Mouse (Mus musculus) forebrain, embryonic 13.5 days (tissue): ENCODE results near the gene Fthl17d. TPM values are rescaled to one million over a fixed set of nuclear protein-coding genes. Genes with fewer than 3 reads are reported as not detected.
"Not testable (repeated sequence)": the region's sequence is repeated elsewhere in the genome, so short reads cannot be mapped to it uniquely, and the experiment has no call there.

Source experiments
- ATAC-seq: fragments of 200-750 bp; cut with Nextera tagmentation; 2 replicates; pipeline ENCODE4 v1.8.0; 2017
- H3K27ac ChIP-seq: fragments of 300-500 bp; sonication (generic); 2 replicates; pipeline ENCODE4 v1.5.1; 2015; ENCODE audit warnings: inconsistent platforms, mild to moderate bottlenecking, moderate library complexity
- H3K27me3 ChIP-seq: fragments of 300-500 bp; sonication (generic); 2 replicates; pipeline ENCODE4 v1.6.1; 2015; ENCODE audit warnings: mild to moderate bottlenecking, inconsistent platforms
- H3K36me3 ChIP-seq: fragments of 300-500 bp; sonication (generic); 2 replicates; pipeline ENCODE4 v1.6.1; 2015; ENCODE audit warnings: mild to moderate bottlenecking, inconsistent platforms; ENCODE audit not compliant: poor library complexity, severe bottlenecking
- H3K4me1 ChIP-seq: fragments of 300-500 bp; sonication (generic); 2 replicates; pipeline ENCODE4 v1.6.1; 2015; ENCODE audit warnings: inconsistent platforms
- H3K4me2 ChIP-seq: fragments of 300-500 bp; sonication (generic); 2 replicates; pipeline ENCODE4 v1.6.1; 2015; ENCODE audit warnings: inconsistent platforms, mild to moderate bottlenecking, moderate library complexity
- H3K4me3 ChIP-seq: fragments of 300-500 bp; sonication (generic); 2 replicates; pipeline ENCODE4 v1.5.1; 2015; ENCODE audit warnings: mild to moderate bottlenecking, inconsistent platforms
- H3K9ac ChIP-seq: fragments of 300-500 bp; sonication (generic); 2 replicates; pipeline ENCODE4 v1.6.1; 2015; ENCODE audit warnings: mild to moderate bottlenecking, inconsistent platforms
- H3K9me3 ChIP-seq: fragments of 300-500 bp; sonication (generic); replicated peaks from 2 replicates; pipeline ENCODE4 v1.6.1; 2016; ENCODE audit warnings: inconsistent platforms
- whole genome bisulfite sequencing: fragments of 180-500 bp; shearing (Covaris S2); methylation state at CpG from one replicate; pipeline ENCODE4 v1.1.7; 2015; 5-methylcytosine and 5-hydroxymethylcytosine counted together
- polyA plus RNA-seq: library from polyadenylated mRNA; unstranded; fragments of >200 nt; fragmentation: Nextera tagmentation; extraction: Ambion mirVana; gene quantifications from 2 replicates; pipeline ENCODE4 v1.2.1, GENCODE M21; 2015

The Fthl17d gene
- polyA plus RNA-seq = not detected in 2 replicates

DNA sequence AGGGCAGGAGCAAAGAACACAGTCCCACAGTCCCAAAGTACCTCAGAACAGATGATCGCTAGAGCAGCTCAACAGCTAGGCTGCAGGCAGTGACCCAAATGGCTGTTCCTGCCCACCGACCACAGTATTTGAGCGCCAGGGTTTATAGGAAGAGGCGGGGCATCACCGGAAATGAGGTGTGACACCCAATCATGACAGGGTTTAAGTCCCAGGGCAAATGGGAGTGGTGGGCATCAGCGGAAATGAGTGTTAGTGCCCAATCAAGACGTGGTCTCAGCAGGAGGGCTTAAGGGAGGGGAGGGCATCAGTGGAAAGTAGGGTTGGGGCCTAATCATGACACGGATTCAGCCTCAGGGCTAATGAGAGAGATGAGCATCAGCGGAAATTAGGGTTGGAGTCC, at the start of gene Fthl17d:
Fthl17d (minus strand) TSS at position 101 of the 400 bp plus-strand sequence.
- not testable (repeated sequence) for H3K9me3 ChIP-seq, H3K4me1 ChIP-seq, H3K27me3 ChIP-seq, H3K9ac ChIP-seq, H3K27ac ChIP-seq, H3K4me2 ChIP-seq, ATAC-seq, H3K36me3 ChIP-seq, H3K4me3 ChIP-seq
- no CpG with 5 or more reads among the region's 9 CpGs for WGBS

DNA sequence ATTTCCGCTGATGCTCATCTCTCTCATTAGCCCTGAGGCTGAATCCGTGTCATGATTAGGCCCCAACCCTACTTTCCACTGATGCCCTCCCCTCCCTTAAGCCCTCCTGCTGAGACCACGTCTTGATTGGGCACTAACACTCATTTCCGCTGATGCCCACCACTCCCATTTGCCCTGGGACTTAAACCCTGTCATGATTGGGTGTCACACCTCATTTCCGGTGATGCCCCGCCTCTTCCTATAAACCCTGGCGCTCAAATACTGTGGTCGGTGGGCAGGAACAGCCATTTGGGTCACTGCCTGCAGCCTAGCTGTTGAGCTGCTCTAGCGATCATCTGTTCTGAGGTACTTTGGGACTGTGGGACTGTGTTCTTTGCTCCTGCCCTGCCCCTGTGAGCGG, 46.6 kb upstream of the Fthl17d start, which contains the start of gene Fthl17e:
Fthl17e (plus strand) TSS at position 301 of the 400 bp plus-strand sequence.
- not testable (repeated sequence) for H3K4me1 ChIP-seq, H3K27ac ChIP-seq, H3K36me3 ChIP-seq, H3K27me3 ChIP-seq, H3K9me3 ChIP-seq, ATAC-seq, H3K4me3 ChIP-seq, H3K4me2 ChIP-seq, H3K9ac ChIP-seq
- no CpG with 5 or more reads among the region's 10 CpGs for WGBS

DNA sequence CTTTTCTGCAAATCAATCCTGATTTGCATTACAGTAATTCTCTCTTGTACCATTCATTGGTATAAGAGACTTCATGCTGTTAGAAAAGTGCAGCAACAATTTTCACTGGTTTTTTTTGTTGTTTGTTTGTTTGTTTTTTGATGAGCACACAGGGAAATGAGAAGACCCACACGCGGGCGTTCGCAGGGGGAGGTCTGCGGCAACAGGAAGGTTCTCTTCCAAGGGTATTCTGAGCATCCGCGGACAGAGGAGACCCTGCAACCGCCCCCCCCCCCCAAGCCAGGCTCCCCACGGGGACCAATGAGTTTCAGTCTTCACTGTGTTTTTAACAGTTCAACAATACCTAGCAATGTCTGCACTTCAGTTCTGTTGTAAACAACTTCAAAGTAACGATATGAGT, 32.9 kb upstream of the Fthl17d start:
- 61% methylated on average over 10 of the region's 10 CpGs for WGBS
- Histone ChIP-seq H3K9me3 (no peaks in the 10 kb centered on the region), H3K4me2 (no peak overlapping the region), H3K4me1 (no peaks in the 10 kb centered on the region), H3K36me3 (no peaks in the 10 kb centered on the region), H3K9ac (no peak overlapping the region), H3K27ac (no peak overlapping the region), H3K27me3 (no peaks in the 10 kb centered on the region), H3K4me3 (no peak overlapping the region)
- ATAC-seq = no peak

DNA sequence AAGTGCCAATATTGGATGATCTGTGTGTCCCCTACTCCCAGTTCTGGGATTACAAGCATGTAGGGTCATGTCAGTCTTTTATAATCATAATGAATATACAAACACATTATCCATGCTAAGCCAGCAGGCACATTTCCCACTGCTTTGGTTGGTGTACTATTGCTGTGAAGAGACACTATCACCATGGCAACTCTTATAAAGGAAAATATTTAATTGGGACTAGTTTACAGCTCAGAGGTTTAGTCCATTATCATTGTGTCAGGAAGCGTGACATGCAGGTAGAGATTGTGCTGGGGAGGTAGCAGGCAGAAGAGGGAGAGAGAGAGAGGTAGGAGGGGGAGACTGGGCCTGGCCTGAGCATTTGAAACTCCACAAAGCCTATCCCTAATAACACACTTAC, 29.5 kb upstream of the Fthl17d start:
- Histone ChIP-seq H3K27me3 (no peaks in the 10 kb centered on the region), H3K4me3 (no peak overlapping the region), H3K4me1 (no peaks in the 10 kb centered on the region), H3K27ac (no peak overlapping the region), H3K9me3 (no peaks in the 10 kb centered on the region), H3K36me3 (no peaks in the 10 kb centered on the region), H3K9ac (no peak overlapping the region), H3K4me2 (no peak overlapping the region)
- 19% methylated on average over 1 of the region's 1 CpGs for WGBS
- ATAC-seq = no peak

DNA sequence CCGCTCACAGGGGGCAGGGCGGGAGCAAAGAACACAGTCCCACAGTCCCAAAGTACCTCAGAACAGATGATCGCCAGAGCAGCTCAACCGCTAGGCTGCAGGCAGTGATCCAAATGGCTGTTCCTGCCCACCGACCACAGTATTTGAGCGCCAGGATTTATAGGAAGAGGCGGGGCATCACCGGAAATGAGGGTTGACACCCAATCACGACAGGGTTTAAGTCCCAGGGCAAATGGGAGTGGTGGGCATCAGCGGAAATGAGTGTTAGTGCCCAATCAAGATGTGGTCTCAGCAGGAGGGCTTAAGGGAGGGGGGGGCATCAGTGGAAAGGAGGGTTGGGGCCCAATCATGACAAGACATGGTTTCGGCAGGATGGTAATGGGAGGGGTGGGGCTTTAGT, 10.1 kb downstream of the Fthl17d start, which contains the start of gene Fthl17c:
Fthl17c (minus strand) TSS at position 101 of the 400 bp plus-strand sequence.
- not testable (repeated sequence) for H3K36me3 ChIP-seq, ATAC-seq
- WGBS = no CpG with 5 or more reads among the region's 11 CpGs

DNA sequence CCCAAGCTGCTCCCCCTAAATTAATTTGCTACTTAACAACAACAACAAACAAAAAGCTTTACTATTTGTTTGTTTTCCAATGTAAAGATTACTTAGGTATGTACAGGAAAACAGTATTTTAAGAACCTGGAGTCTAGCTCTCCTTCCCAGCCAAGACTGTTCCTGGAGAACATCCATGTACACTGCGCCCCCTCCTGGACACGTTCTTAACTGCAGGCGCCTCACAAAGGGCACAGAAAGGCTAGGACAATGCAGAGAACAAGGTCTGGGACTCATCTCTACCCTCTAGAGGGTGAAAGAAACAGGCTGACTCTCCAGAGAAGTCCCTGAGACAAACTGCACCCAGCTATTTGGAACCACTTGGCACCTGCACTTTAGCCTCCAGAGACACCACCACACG, 21.9 kb downstream of the Fthl17d start:
- not testable (repeated sequence) for H3K27ac ChIP-seq, H3K4me3 ChIP-seq, H3K4me1 ChIP-seq, H3K27me3 ChIP-seq, H3K36me3 ChIP-seq, H3K9me3 ChIP-seq, H3K4me2 ChIP-seq, H3K9ac ChIP-seq, ATAC-seq
- 54% methylated on average over 4 of the region's 4 CpGs for WGBS

More for the DNA sequence above, 10.1 kb downstream of the Fthl17d start, which contains the start of gene Fthl17c:
- not testable (repeated sequence) for H3K4me2 ChIP-seq, H3K27me3 ChIP-seq, H3K9ac ChIP-seq, H3K9me3 ChIP-seq, H3K27ac ChIP-seq, H3K4me3 ChIP-seq, H3K4me1 ChIP-seq

DNA sequence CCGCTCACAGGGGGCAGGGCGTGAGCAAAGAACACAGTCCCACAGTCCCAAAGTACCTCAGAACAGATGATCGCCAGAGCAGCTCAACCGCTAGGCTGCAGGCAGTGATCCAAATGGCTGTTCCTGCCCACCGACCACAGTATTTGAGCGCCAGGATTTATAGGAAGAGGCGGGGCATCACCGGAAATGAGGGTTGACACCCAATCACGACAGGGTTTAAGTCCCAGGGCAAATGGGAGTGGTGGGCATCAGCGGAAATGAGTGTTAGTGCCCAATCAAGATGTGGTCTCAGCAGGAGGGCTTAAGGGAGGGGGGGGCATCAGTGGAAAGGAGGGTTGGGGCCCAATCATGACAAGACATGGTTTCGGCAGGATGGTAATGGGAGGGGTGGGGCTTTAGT, 23.7 kb downstream of the Fthl17d start, which contains the start of gene Fthl17b:
Fthl17b (minus strand) TSS at position 101 of the 400 bp plus-strand sequence.
- WGBS = 93% methylated on average over 4 of the region's 11 CpGs
- H3K36me3 ChIP-seq, H3K27me3 ChIP-seq, H3K4me3 ChIP-seq, ATAC-seq, H3K9ac ChIP-seq, H3K4me1 ChIP-seq, H3K9me3 ChIP-seq, H3K4me2 ChIP-seq, H3K27ac ChIP-seq: not testable (repeated sequence)

DNA sequence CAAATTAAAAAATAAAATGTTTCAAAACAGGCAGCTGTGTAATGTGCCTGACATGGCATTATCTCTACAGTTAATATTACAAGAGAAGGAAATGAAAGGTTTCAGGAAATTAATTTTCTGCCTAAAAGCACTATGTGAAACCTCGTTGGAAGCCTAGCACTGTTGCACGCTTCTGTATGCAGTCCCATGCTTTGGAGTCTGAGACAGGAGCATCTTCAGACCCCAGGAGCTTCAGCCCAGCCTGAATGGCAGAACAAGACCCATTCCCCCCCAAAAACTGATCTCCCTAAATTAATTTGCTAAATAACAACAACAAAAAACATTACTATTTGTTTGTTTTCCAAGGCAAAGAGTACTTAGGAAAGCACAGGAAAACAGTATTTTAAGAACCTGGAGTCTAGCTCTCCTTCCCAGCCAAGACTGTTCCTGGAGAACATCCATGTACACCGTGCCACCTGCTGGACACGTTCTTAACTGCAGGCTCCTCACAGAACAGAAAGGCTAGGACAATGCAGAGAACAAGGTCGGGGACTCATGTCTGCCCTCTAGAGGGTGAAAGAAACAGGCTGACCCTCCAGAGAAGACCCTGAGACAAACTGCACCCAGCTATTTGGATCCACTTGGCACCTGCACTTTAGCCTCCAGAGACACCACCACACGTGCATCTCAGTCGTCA, 38.3 kb downstream of the Fthl17d start:
- H3K4me1 ChIP-seq, H3K4me2 ChIP-seq, H3K27me3 ChIP-seq, H3K9ac ChIP-seq, H3K9me3 ChIP-seq, H3K36me3 ChIP-seq, H3K4me3 ChIP-seq, H3K27ac ChIP-seq: not testable (repeated sequence)
- WGBS = 19% methylated on average over 7 of the region's 7 CpGs
- peak; percentile 88 for ATAC-seq

DNA sequence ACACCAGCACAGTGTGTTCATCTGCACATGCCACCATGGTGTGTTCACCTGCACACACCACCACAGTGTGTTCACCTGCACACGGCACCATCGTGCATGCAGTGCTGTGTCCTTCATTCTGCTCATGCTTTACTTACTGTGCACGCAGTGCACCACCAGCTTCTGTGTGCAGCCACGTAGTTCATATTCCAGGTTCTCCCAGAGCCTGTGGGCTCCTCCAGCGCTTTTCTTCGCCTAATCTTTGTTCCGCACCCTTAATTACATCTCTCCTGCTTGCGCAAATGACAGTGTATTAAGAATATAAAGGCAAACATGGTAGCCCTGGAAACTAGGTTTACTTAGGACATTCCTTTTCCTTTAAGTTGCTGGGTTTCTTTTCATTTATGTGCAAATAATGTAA, 42.5 kb downstream of the Fthl17d start:
- Histone ChIP-seq H3K4me3 (no peak overlapping the region), H3K9me3 (no peaks in the 10 kb centered on the region), H3K36me3 (no peaks in the 10 kb centered on the region), H3K9ac (no peak overlapping the region), H3K27ac (no peak overlapping the region), H3K4me1 (no peaks in the 10 kb centered on the region), H3K27me3 (no peaks in the 10 kb centered on the region), H3K4me2 (no peak overlapping the region)
- 74% methylated on average over 8 of the region's 8 CpGs for WGBS
- ATAC-seq = no peak

Other genes starting within 250 kb of the Fthl17d start
- gene Ssx9, start 238.3 kb downstream of the Fthl17d start, polyA plus RNA-seq = not detected in 2 replicates
- not detected in 2 replicates for gene Ssxb5, start 183.1 kb downstream of the Fthl17d start, polyA plus RNA-seq
- gene Gm6592, start 142.8 kb downstream of the Fthl17d start, polyA plus RNA-seq = not detected in 2 replicates
- not detected in 2 replicates for gene Gm5751, start 112.5 kb downstream of the Fthl17d start, polyA plus RNA-seq
- 8.0 and 9.0 TPM in 2 replicates for gene B630019K06Rik, start 94.4 kb downstream of the Fthl17d start, polyA plus RNA-seq
- not detected in 2 replicates for gene Fthl17b, start 23.8 kb downstream of the Fthl17d start, polyA plus RNA-seq
- not detected in 2 replicates for gene Fthl17c, start 10.2 kb downstream of the Fthl17d start, polyA plus RNA-seq
- gene Fthl17e, start 46.7 kb upstream of the Fthl17d start, polyA plus RNA-seq = not detected in 2 replicates
- gene Fthl17f, start 76.3 kb upstream of the Fthl17d start, polyA plus RNA-seq = not detected in 2 replicates
- gene 4930402K13Rik, start 117.8 kb upstream of the Fthl17d start, polyA plus RNA-seq = not detected in 2 replicates
- gene Lancl3, start 213.1 kb upstream of the Fthl17d start, polyA plus RNA-seq = 3.8 and 4.7 TPM in 2 replicates